Mouse (Mus musculus): ENCODE measurements around the gene Bag3. TPM values are rescaled to one million over a fixed set of nuclear protein-coding genes. Genes with fewer than 3 reads are reported as not detected.

Gene Bag3
- polyA plus RNA-seq, 1 experiment = 5.4 TPM

DNA sequence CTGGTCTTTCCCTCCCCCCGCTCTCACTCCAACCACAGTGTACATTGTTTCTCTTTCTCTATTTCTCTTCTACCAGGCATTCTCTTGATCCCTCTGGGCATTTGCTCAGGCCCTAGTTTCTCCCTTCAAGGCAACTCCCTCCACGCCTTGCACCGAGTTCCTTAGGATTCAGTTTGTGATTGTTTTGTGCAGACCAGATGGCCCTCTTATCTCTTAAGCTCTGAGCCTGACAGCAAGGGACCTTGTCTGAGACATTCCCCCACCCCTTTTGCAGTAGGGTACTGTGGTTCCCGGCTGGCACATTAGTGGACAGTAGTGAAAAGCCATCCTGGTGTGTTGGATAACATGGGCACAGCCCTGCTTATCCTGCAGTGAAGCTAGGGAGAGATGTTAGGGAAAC, 19.1 kb downstream of the Bag3 start:
- Histone ChIP-seq H3K4me3 (ENCODE audit: insufficient read depth, low read length) (no peak overlapping the region), H3K27ac (ENCODE audit: insufficient read depth, low read length) (no peak overlapping the region), H3K4me1 (ENCODE audit: control insufficient read depth, insufficient read depth, low read length) (peaks cover 3% of the 10 kb centered on the region; the same call in 1 of the 2 replicates)
- TF ChIP-seq POLR2A (IDR thresholded peaks at IDR 0.05; ENCODE audit: extremely low read depth, insufficient read depth, low read length) (no peak), CTCF (IDR thresholded peaks at IDR 0.05; ENCODE audit: extremely low read depth, insufficient read depth, low read length) (no peak)

DNA sequence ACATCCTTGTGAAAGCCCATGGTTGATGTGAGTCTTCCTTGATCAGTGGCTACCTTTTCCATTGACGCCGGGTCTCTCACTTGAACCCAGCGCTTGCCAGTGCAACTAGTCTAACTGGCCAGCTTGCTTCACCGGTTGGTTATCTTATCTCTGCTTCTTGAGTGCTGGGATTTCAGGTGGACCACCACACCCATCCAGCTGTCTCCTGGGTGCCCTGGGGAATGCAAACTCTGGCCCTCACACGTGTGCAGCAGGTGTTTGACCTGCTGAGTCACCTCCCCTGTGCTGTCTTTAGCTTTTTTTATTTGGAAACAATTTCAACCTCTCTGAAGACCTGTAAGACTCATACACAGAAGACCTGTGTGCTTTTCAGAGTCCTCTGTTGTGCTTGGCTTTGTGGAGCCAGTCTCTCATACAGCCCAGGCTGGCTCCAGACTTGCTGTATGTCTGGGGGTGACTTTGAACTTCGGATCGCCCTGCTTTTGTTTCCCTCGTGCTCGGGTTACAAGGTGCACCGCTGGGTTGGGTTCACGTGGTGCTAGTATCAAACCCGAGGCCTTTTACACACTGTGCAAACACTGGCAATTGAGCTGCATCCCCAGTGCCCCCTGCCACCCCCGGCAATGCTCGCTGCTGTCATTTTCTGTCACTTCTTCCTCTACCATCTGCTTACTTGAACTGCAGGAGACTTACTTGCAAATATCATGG, 19.9 kb downstream of the Bag3 start:
- TF ChIP-seq POLR2A (IDR thresholded peaks at IDR 0.05; ENCODE audit: extremely low read depth, insufficient read depth, low read length) (no peak), CTCF (IDR thresholded peaks at IDR 0.05; ENCODE audit: extremely low read depth, insufficient read depth, low read length) (no peak)
- Histone ChIP-seq H3K4me1 (ENCODE audit: control insufficient read depth, insufficient read depth, low read length) (peaks cover 3% of the 10 kb centered on the region; the same call in 1 of the 2 replicates), H3K27ac (ENCODE audit: insufficient read depth, low read length) (no peak overlapping the region), H3K4me3 (ENCODE audit: insufficient read depth, low read length) (no peak overlapping the region)

DNA sequence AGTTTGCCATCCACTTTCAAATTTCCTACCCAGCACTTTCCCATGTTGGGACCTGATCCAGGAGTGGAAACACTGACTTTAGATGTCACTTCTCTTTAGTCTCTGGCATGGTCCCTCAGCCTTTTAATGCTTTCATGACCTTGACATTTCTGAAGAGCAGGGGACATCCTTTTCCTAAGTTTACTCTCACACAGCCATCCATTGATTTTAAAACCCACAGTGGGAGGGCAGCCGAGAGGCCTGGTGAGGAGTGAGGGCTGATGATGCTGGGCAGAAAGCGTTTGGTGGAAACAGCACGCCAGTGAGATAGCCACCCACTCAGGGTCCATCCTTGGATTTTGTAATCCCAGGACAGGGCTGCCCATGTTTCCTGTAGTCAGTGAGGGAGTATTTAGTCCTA, 20.5 kb downstream of the Bag3 start:
- H3K4me1 ChIP-seq (ENCODE audit: control insufficient read depth, insufficient read depth, low read length) = peaks cover 2% of the 10 kb centered on the region; the same call in 1 of the 2 replicates
- TF ChIP-seq POLR2A (IDR thresholded peaks at IDR 0.05; ENCODE audit: extremely low read depth, insufficient read depth, low read length) (no peak), CTCF (IDR thresholded peaks at IDR 0.05; ENCODE audit: extremely low read depth, insufficient read depth, low read length) (no peak)
- no peak overlapping the region for H3K27ac ChIP-seq (ENCODE audit: insufficient read depth, low read length)
- H3K4me3 ChIP-seq (ENCODE audit: insufficient read depth, low read length) = no peak overlapping the region

DNA sequence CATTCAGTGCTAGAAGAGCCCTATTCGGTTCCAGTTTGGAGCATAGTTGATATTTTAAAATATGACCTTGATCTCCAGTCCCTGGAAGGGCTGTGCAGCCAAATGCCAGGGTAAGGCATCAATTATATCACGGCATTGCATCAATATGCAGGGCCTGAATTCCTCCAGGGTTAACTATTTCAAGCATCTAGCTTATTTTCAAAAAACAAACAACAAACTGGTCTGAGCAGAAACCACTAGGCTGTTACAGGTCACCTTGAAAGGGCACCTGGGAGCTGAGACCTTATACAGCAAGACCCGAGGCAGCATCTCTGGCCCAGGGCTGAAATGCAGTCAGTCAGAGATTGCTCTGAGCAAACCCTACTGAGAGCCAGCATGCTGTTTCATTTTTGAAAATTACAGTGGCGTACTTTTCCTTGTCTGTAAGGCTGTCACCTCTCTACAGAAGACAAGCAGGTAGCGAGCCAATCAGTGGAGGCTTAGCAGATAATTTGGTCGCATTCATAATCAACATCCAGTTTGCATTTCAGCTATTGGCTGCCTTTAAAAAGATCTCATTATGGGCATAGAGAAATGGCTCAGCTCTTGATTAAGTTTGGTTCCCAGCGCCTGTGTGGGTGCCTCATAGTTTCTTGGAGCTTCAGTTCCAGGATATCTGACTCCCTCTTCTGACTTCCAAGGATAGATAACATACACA, 21.3 kb downstream of the Bag3 start:
- H3K27ac ChIP-seq (ENCODE audit: insufficient read depth, low read length) = no peak overlapping the region
- H3K4me3 ChIP-seq (ENCODE audit: insufficient read depth, low read length) = no peak overlapping the region
- TF ChIP-seq CTCF (IDR thresholded peaks at IDR 0.05; ENCODE audit: extremely low read depth, insufficient read depth, low read length) = no peak
- TF ChIP-seq POLR2A (IDR thresholded peaks at IDR 0.05; ENCODE audit: extremely low read depth, insufficient read depth, low read length) = no peak
- H3K4me1 ChIP-seq (ENCODE audit: control insufficient read depth, insufficient read depth, low read length) = no peaks in the 10 kb centered on the region; the same call in 1 of the 2 replicates

DNA sequence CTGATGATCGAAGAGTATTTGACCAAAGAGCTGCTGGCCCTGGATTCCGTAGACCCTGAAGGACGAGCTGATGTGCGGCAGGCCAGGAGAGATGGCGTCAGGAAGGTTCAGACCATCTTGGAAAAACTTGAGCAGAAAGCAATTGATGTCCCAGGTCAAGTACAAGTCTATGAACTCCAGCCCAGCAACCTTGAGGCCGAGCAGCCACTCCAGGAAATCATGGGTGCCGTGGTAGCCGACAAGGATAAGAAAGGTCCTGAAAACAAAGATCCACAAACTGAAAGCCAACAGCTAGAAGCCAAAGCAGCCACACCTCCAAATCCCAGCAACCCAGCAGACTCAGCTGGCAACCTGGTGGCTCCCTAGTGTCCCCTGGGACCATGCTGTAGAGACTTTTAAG, 22.6 kb downstream of the Bag3 start:
- no peak overlapping the region for H3K27ac ChIP-seq (ENCODE audit: insufficient read depth, low read length)
- TF ChIP-seq CTCF (IDR thresholded peaks at IDR 0.05; ENCODE audit: extremely low read depth, insufficient read depth, low read length) (no peak), POLR2A (IDR thresholded peaks at IDR 0.05; ENCODE audit: extremely low read depth, insufficient read depth, low read length) (no peak)
- no peak overlapping the region for H3K4me3 ChIP-seq (ENCODE audit: insufficient read depth, low read length)
- H3K4me1 ChIP-seq (ENCODE audit: control insufficient read depth, insufficient read depth, low read length) = peaks cover 5% of the 10 kb centered on the region

DNA sequence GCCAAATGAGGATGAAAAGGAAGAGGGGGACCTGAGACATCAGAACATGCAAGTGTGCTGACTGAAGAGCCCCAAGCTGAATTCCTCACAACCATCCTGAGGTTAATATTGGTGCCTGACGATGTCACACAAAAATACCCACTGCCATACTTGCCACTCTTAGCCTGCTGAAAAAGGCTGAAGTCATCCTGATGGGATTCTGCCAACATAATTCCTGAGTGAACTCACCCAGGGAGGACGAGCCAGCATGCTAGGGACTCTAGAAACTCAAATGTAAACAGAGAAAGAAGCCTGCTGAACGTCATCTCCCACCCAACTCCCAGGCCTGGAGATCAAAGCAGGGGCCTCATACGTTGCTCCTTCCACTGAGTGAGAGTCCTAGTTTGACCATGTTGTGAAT, 25.7 kb downstream of the Bag3 start:
- H3K27ac ChIP-seq (ENCODE audit: insufficient read depth, low read length) = no peak overlapping the region
- H3K4me1 ChIP-seq (ENCODE audit: control insufficient read depth, insufficient read depth, low read length) = peaks cover 6% of the 10 kb centered on the region
- H3K4me3 ChIP-seq (ENCODE audit: insufficient read depth, low read length) = no peak overlapping the region
- no peak for TF ChIP-seq POLR2A (IDR thresholded peaks at IDR 0.05; ENCODE audit: extremely low read depth, insufficient read depth, low read length)
- TF ChIP-seq CTCF (IDR thresholded peaks at IDR 0.05; ENCODE audit: extremely low read depth, insufficient read depth, low read length) = no peak

DNA sequence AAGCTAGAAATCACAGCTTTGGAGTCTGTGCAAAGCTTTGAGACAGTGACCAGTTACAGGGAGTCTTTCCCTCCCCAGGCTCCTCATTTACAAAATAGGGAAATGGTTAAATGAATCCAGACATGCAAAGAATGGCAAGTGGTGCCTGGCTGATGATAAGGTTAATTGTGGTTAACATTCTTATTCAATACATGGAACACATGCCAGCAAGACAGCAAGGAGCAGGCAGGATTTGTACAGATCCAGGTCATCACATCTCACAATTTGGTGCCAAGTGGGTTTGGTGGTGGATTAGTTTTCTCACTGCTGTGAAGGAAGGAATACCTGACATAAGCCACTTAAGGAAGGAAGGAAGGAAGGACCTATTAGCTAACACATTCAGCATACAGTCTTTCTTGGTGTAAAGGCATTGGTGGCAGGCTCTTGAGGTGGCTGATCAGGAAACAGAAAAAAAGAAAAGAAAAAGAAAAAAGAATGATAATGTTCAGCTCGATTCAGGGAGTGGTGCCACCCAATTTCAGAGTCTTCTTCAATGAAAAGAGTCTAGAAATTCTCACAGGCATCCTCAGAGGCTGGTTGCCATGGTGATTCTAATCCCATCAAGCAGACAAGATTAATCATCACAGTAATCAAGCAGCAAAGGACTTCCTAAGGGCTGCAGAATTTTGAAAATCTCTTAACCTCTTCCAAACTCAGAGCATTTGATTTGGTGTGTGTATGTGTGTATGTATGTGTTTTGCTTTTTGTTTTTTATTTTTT, 27.1 kb downstream of the Bag3 start:
- H3K4me3 ChIP-seq (ENCODE audit: insufficient read depth, low read length) = no peak overlapping the region
- H3K27ac ChIP-seq (ENCODE audit: insufficient read depth, low read length) = peak overlapping the region; percentile 80; the same call in 1 of the 2 replicates
- H3K4me1 ChIP-seq (ENCODE audit: control insufficient read depth, insufficient read depth, low read length) = peaks cover 9% of the 10 kb centered on the region
- TF ChIP-seq CTCF (IDR thresholded peaks at IDR 0.05; ENCODE audit: extremely low read depth, insufficient read depth, low read length) = no peak
- no peak for TF ChIP-seq POLR2A (IDR thresholded peaks at IDR 0.05; ENCODE audit: extremely low read depth, insufficient read depth, low read length)

DNA sequence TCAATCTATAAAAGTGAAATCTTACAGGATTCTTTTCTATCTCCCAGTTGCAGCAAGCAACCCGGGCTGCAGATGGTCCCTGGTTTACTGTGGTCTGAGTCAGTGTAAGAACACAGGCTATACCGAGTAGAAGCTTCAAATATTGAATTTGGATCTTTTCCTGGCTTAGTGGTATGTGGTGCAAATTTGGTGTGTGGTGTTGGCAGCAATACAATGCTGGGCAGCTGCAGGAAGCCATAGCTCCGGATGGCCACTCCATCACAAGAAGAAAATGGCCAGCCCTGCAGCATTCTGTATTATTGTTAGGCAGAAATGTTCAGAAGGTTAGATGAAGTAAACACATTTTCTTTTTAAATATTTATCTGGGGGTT, 27.7 kb downstream of the Bag3 start:
- TF ChIP-seq POLR2A (IDR thresholded peaks at IDR 0.05; ENCODE audit: extremely low read depth, insufficient read depth, low read length) = no peak
- no peak for TF ChIP-seq CTCF (IDR thresholded peaks at IDR 0.05; ENCODE audit: extremely low read depth, insufficient read depth, low read length)
- H3K27ac ChIP-seq (ENCODE audit: insufficient read depth, low read length) = no peak overlapping the region

DNA sequence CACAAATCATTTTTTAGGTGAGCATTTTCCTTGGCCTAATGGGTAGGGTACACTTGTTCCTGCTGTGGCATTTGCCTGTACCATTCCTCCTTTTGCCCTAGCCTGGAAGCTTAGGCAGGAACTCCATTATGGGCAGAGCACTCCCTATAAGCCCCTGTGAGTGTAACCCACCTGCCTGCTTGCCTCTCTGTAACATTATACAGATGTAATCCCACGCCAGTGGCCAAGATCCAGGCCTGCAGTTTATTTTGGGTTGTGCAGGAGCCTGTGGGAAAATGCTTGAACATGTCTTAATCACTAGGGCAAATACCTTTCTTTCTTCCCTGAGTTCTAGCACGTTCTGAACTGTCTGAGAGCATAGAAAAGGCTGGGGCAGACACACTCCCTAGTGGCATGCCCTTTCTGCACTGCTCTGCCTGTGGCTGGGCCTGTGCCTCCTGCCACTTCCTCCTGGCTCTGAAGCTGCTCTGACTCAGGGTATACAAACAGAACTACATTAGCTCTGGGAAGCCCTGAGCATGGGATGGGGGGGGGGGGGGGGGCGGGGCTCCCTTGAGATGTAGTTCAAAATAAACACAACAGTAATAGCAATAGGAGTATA, 29.8 kb downstream of the Bag3 start:
- no peak for TF ChIP-seq CTCF (IDR thresholded peaks at IDR 0.05; ENCODE audit: extremely low read depth, insufficient read depth, low read length)
- TF ChIP-seq POLR2A (IDR thresholded peaks at IDR 0.05; ENCODE audit: extremely low read depth, insufficient read depth, low read length) = no peak
- Histone ChIP-seq H3K4me1 (ENCODE audit: control insufficient read depth, insufficient read depth, low read length) (peaks cover 9% of the 10 kb centered on the region), H3K27ac (ENCODE audit: insufficient read depth, low read length) (no peak overlapping the region), H3K4me3 (ENCODE audit: insufficient read depth, low read length) (no peak overlapping the region)

More for the DNA sequence above, 27.7 kb downstream of the Bag3 start:
- H3K4me3 ChIP-seq (ENCODE audit: insufficient read depth, low read length) = no peak overlapping the region
- H3K4me1 ChIP-seq (ENCODE audit: control insufficient read depth, insufficient read depth, low read length) = peaks cover 9% of the 10 kb centered on the region
